Mouse (Mus musculus) macrophage (primary cell): ENCODE data around the gene Tjap1. TPM values are rescaled to one million over a fixed set of nuclear protein-coding genes. Genes with fewer than 3 reads are reported as not detected.

Source experiments
- H3K27ac ChIP-seq: fragments of 350-480 bp; formaldehyde crosslinking; 2 replicates; pipeline ENCODE4 v1.9.0; 2021
- H3K36me3 ChIP-seq: fragments of 350-480 bp; formaldehyde crosslinking; 2 replicates; pipeline ENCODE4 v1.9.0; 2021; ENCODE audit errors: inconsistent target
- H3K4me3 ChIP-seq: fragments of 350-480 bp; formaldehyde crosslinking; 2 replicates; pipeline ENCODE4 v1.9.0; 2021; ENCODE audit errors: inconsistent target
- H3K79me2 ChIP-seq: fragments of 350-480 bp; formaldehyde crosslinking; 2 replicates; pipeline ENCODE4 v1.9.0; 2021; ENCODE audit errors: inconsistent target
- WGBS: methylation state at CpG from one replicate; pipeline ENCODE4 v1.1.7; 2026; ENCODE audit warnings: inconsistent platforms; ENCODE audit not compliant: missing documents; 5-methylcytosine and 5-hydroxymethylcytosine counted together
- polyA plus RNA-seq: library from polyadenylated mRNA; stranded (reverse); fragments of 250-400 nt; gene quantifications from 3 replicates; pipeline ENCODE4 v1.2.4, GENCODE M21; 2018; ENCODE audit warnings: inconsistent platforms

The Tjap1 gene
- polyA plus RNA-seq, 1 experiment from 2014 or later = 9.7 TPM

DNA sequence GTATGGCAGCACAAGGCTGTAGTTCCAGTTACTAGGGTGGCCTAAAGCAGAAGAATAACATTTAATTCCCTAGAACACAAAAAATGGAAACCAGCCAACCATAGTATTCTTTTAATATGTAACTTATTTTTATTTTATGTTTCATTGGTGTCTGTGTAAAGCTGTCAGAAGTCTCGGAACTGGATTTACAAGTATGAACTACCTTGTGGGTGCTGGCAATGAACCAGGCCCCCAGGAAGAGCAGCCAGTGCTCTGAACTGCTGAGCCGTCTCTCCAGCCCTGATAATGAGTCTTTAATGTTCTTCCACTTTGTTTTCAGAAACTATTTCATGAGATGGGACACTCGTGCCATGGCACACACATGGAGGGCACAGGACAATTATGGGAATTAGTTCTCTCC is 72.3 kb downstream of the Tjap1 start:
- no peaks in the 10 kb centered on the region for H3K79me2 ChIP-seq
- no peak overlapping the region for H3K4me3 ChIP-seq
- H3K36me3 ChIP-seq = peaks cover 74% of the 10 kb centered on the region
- H3K27ac ChIP-seq = no peak overlapping the region
- 94% methylated on average over 3 of the region's 3 CpGs for WGBS

Other genes with a start within 250 kb of the Tjap1 start
- gene Mrps18a, start 172.0 kb downstream of the Tjap1 start, polyA plus RNA-seq = 44.6 to 65.2 TPM (median 53.4 TPM) in 3 replicates
- gene Rsph9, start 138.8 kb downstream of the Tjap1 start, polyA plus RNA-seq = 0.99 to 5.6 TPM (median 1.8 TPM) in 3 replicates
- gene Mad2l1bp, start 129.5 kb downstream of the Tjap1 start, polyA plus RNA-seq = 8.1 to 18.8 TPM (median 17.6 TPM) in 3 replicates
- gene Gtpbp2, start 122.0 kb downstream of the Tjap1 start, polyA plus RNA-seq = 28.2 to 71.1 TPM (median 37.1 TPM) in 3 replicates
- 4.5 to 10.3 TPM (median 5.2 TPM) in 3 replicates for gene Polh, start 80.4 kb downstream of the Tjap1 start, polyA plus RNA-seq
- 15.0 to 22.0 TPM (median 16.0 TPM) in 3 replicates for gene Xpo5, start 80.2 kb downstream of the Tjap1 start, polyA plus RNA-seq
- 17.2 to 29.5 TPM (median 28.2 TPM) in 3 replicates for gene Polr1c, start 35.0 kb downstream of the Tjap1 start, polyA plus RNA-seq
- gene Yipf3, start 34.9 kb downstream of the Tjap1 start, polyA plus RNA-seq = 26.4 to 65.4 TPM (median 42.0 TPM) in 3 replicates
- 0.20 to 0.32 TPM in 2 of 3 replicates, not detected in the other for gene Lrrc73, start 29.5 kb downstream of the Tjap1 start, polyA plus RNA-seq
- gene Dlk2, start 14.4 kb upstream of the Tjap1 start, polyA plus RNA-seq = not detected in 3 replicates
- 1.8 to 3.9 TPM (median 2.4 TPM) in 3 replicates for gene Abcc10, start 45.3 kb upstream of the Tjap1 start, polyA plus RNA-seq
- 6.7 to 12.9 TPM (median 11.8 TPM) in 3 replicates for gene Zfp318, start 100.7 kb upstream of the Tjap1 start, polyA plus RNA-seq
- not detected in 3 replicates for gene Crip3, start 145.9 kb upstream of the Tjap1 start, polyA plus RNA-seq
- gene Slc22a7, start 155.4 kb upstream of the Tjap1 start, polyA plus RNA-seq = not detected in 3 replicates
- gene Ttbk1, start 204.6 kb upstream of the Tjap1 start, polyA plus RNA-seq = not detected in 3 replicates
- 0.57 to 9.8 TPM (median 0.97 TPM) in 3 replicates for gene Dnph1, start 213.7 kb upstream of the Tjap1 start, polyA plus RNA-seq